Mouse (Mus musculus): ENCODE measurements at regions not wholly inside any gene's neighbourhood (a gene's known extent, or its start where the extent isn't known, plus 50 kb on each side); places are given as distances from the start of the nearest gene placed in this dataset.

GRCm38 (mm10) chr12:69446468-69447321 lies 74.4 kb upstream of the Gm9887 start:
- Histone ChIP-seq H3K4me2 (replicated peaks) (peak overlapping the region; percentile 49), H3K36me3 (no peaks in the 10 kb centered on the region), H3K27me3 (no peaks in the 10 kb centered on the region), H3K9ac (replicated peaks) (no peak overlapping the region), H3K4me3 (peak overlapping the region; percentile 21), H3K27ac (replicated peaks) (peak overlapping the region; percentile 70), H3K9me3 (no peaks in the 10 kb centered on the region), H3K4me1 (peaks cover 18% of the 10 kb centered on the region)
- 35% methylated on average over 17 of the region's 17 CpGs for WGBS
- ATAC-seq (ENCODE audit: low FRiP score, low read depth) = peak; percentile 93

- 11% methylated on average over 10 of the region's 10 CpGs for WGBS
- Histone ChIP-seq H3K9ac (replicated peaks) (no peak overlapping the region), H3K27me3 (no peaks in the 10 kb centered on the region), H3K4me1 (peaks cover 18% of the 10 kb centered on the region), H3K27ac (replicated peaks) (peak overlapping the region; percentile 70), H3K9me3 (no peaks in the 10 kb centered on the region), H3K4me2 (replicated peaks) (peak overlapping the region; percentile 49), H3K36me3 (no peaks in the 10 kb centered on the region), H3K4me3 (peak overlapping the region; percentile 21)
- ATAC-seq (ENCODE audit: low FRiP score, low read depth) = peak; percentile 76
These were observed 73.8 kb upstream of the Gm9887 start for GRCm38 (mm10) chr12:69446085-69446467.

- no peaks in the 10 kb centered on the region for H3K36me3 ChIP-seq
- ATAC-seq (ENCODE audit: low FRiP score, low read depth) = no peak
- no peak overlapping the region for H3K9ac ChIP-seq (replicated peaks)
- H3K27me3 ChIP-seq = no peaks in the 10 kb centered on the region
- 19% methylated on average over 6 of the region's 6 CpGs for WGBS
- H3K27ac ChIP-seq (replicated peaks) = no peak overlapping the region
- H3K4me1 ChIP-seq = peaks cover 18% of the 10 kb centered on the region
- no peak overlapping the region for H3K4me3 ChIP-seq
- no peak overlapping the region for H3K4me2 ChIP-seq (replicated peaks)
- no peaks in the 10 kb centered on the region for H3K9me3 ChIP-seq
These were observed 70.1 kb upstream of the Gm9887 start for GRCm38 (mm10) chr12:69442321-69442720.

- WGBS = 85% methylated on average over 4 of the region's 4 CpGs
- H3K4me3 ChIP-seq = no peak overlapping the region
- H3K9ac ChIP-seq (replicated peaks) = no peak overlapping the region
- H3K4me1 ChIP-seq = peaks cover 14% of the 10 kb centered on the region
- no peaks in the 10 kb centered on the region for H3K36me3 ChIP-seq
- no peak for ATAC-seq (ENCODE audit: low FRiP score, low read depth)
- H3K4me2 ChIP-seq (replicated peaks) = no peak overlapping the region
- no peak overlapping the region for H3K27ac ChIP-seq (replicated peaks)
- H3K9me3 ChIP-seq = no peaks in the 10 kb centered on the region
- H3K27me3 ChIP-seq = no peaks in the 10 kb centered on the region
These were observed 69.5 kb upstream of the Gm9887 start for GRCm38 (mm10) chr12:69441764-69442163.

GRCm38 (mm10) chr12:69438271-69438670 lies 66.0 kb upstream of the Gm9887 start:
- no peak overlapping the region for H3K9ac ChIP-seq (replicated peaks)
- ATAC-seq (ENCODE audit: low FRiP score, low read depth) = no peak
- H3K9me3 ChIP-seq = no peaks in the 10 kb centered on the region
- no peak overlapping the region for H3K4me2 ChIP-seq (replicated peaks)
- H3K4me3 ChIP-seq = no peak overlapping the region
- H3K27me3 ChIP-seq = no peaks in the 10 kb centered on the region
- H3K36me3 ChIP-seq = no peaks in the 10 kb centered on the region
- 0 out of 2 replicates have a peak, but pooled peaks cover 3% of the 10 kb centered on the region for H3K4me1 ChIP-seq
- 84% methylated on average over 5 of the region's 5 CpGs for WGBS
- no peak overlapping the region for H3K27ac ChIP-seq (replicated peaks)

GRCm38 (mm10) chr12:69436839-69437501 lies 64.7 kb upstream of the Gm9887 start:
- 0 out of 2 replicates have a peak overlapping the region, but pooled peaks have one; percentile 26 for H3K27ac ChIP-seq (replicated peaks)
- no peaks in the 10 kb centered on the region for H3K36me3 ChIP-seq
- 11% methylated on average over 10 of the region's 10 CpGs for WGBS
- no peaks in the 10 kb centered on the region for H3K27me3 ChIP-seq
- ATAC-seq (ENCODE audit: low FRiP score, low read depth) = peak; percentile 65
- H3K4me1 ChIP-seq = peaks cover 3% of the 10 kb centered on the region; the same call in 1 of the 2 replicates
- H3K4me2 ChIP-seq (replicated peaks) = no peak overlapping the region
- no peaks in the 10 kb centered on the region for H3K9me3 ChIP-seq
- no peak overlapping the region for H3K9ac ChIP-seq (replicated peaks)
- no peak overlapping the region for H3K4me3 ChIP-seq

GRCm38 (mm10) chr12:69434315-69434714 lies 62.1 kb upstream of the Gm9887 start:
- Histone ChIP-seq H3K4me2 (replicated peaks) (no peak overlapping the region), H3K36me3 (no peaks in the 10 kb centered on the region), H3K27me3 (no peaks in the 10 kb centered on the region), H3K9ac (replicated peaks) (no peak overlapping the region), H3K4me3 (no peak overlapping the region), H3K27ac (replicated peaks) (no peak overlapping the region), H3K9me3 (no peaks in the 10 kb centered on the region), H3K4me1 (peaks cover 3% of the 10 kb centered on the region; the same call in 1 of the 2 replicates)
- ATAC-seq (ENCODE audit: low FRiP score, low read depth) = no peak
- 80% methylated on average over 4 of the region's 4 CpGs for WGBS

GRCm38 (mm10) chr12:69432086-69432485 lies 59.8 kb upstream of the Gm9887 start:
- H3K27ac ChIP-seq (replicated peaks) = no peak overlapping the region
- H3K27me3 ChIP-seq = no peaks in the 10 kb centered on the region
- no peak overlapping the region for H3K9ac ChIP-seq (replicated peaks)
- H3K4me1 ChIP-seq = peaks cover 3% of the 10 kb centered on the region; the same call in 1 of the 2 replicates
- no peak overlapping the region for H3K4me2 ChIP-seq (replicated peaks)
- H3K9me3 ChIP-seq = no peaks in the 10 kb centered on the region
- WGBS = 74% methylated on average over 7 of the region's 7 CpGs
- no peak overlapping the region for H3K4me3 ChIP-seq
- no peaks in the 10 kb centered on the region for H3K36me3 ChIP-seq
- no peak for ATAC-seq (ENCODE audit: low FRiP score, low read depth)

- no peaks in the 10 kb centered on the region for H3K9me3 ChIP-seq
- H3K4me3 ChIP-seq = no peak overlapping the region
- ATAC-seq (ENCODE audit: low FRiP score, low read depth) = no peak
- peaks cover 8% of the 10 kb centered on the region for H3K4me1 ChIP-seq
- H3K9ac ChIP-seq (replicated peaks) = no peak overlapping the region
- no peak overlapping the region for H3K27ac ChIP-seq (replicated peaks)
- 36% methylated on average over 6 of the region's 6 CpGs for WGBS
- no peaks in the 10 kb centered on the region for H3K36me3 ChIP-seq
- H3K27me3 ChIP-seq = no peaks in the 10 kb centered on the region
- no peak overlapping the region for H3K4me2 ChIP-seq (replicated peaks)
These were observed 55.9 kb upstream of the Gm9887 start for GRCm38 (mm10) chr12:69428108-69428507.

- no peak overlapping the region for H3K4me2 ChIP-seq (replicated peaks)
- peaks cover 4% of the 10 kb centered on the region; the same call in 1 of the 2 replicates for H3K4me1 ChIP-seq
- no peaks in the 10 kb centered on the region for H3K27me3 ChIP-seq
- H3K9me3 ChIP-seq = no peaks in the 10 kb centered on the region
- no peaks in the 10 kb centered on the region for H3K36me3 ChIP-seq
- WGBS = 90% methylated on average over 3 of the region's 3 CpGs
- no peak overlapping the region for H3K9ac ChIP-seq (replicated peaks)
- H3K4me3 ChIP-seq = no peak overlapping the region
- ATAC-seq (ENCODE audit: low FRiP score, low read depth) = no peak
- no peak overlapping the region for H3K27ac ChIP-seq (replicated peaks)
These were observed 53.4 kb upstream of the Gm9887 start for GRCm38 (mm10) chr12:69425610-69426009.

GRCm38 (mm10) chr12:69424971-69425370 lies 52.7 kb upstream of the Gm9887 start:
- Histone ChIP-seq H3K4me2 (replicated peaks) (no peak overlapping the region; the same call in 1 of the 2 replicates), H3K4me1 (peaks cover 4% of the 10 kb centered on the region; the same call in 1 of the 2 replicates), H3K27ac (replicated peaks) (no peak overlapping the region), H3K9ac (replicated peaks) (no peak overlapping the region), H3K27me3 (no peaks in the 10 kb centered on the region), H3K36me3 (no peaks in the 10 kb centered on the region), H3K4me3 (no peak overlapping the region), H3K9me3 (no peaks in the 10 kb centered on the region)
- peak; percentile 47; the same call in 1 of the 2 replicates for ATAC-seq (ENCODE audit: low FRiP score, low read depth)
- WGBS = 54% methylated on average over 14 of the region's 14 CpGs
